Mouse (Mus musculus): ENCODE measurements at regions not wholly inside any gene's neighbourhood (a gene's known extent, or its start where the extent isn't known, plus 50 kb on each side); places are given as distances from the start of the nearest gene placed in this dataset.
"Not testable (repeated sequence)": the region's sequence is repeated elsewhere in the genome, so short reads cannot be mapped to it uniquely, and the experiment has no call there.

DNA sequence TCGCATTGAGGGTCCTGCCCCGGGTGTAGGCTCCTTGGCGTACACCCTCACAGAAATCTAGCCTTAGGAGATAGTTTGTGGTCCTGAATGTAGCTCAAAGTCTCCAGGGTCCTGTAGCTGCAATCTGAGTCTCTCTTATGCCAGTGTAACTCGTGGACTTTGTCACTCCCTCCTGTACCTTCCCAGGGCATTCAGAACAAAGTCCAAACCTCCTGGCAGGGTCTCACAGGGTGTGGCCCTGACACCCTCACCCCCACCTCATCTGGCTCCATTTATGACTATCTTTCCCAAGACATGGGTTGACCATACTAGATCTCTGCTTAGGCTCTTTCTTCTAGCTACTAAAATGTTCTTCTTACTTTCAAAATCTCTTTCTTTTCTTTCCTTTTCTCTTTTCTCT, 120.6 kb upstream of the Tmem150c start:
- no peak overlapping the region for H3K4me3 ChIP-seq (ENCODE audit: low read depth, low read length)
- no peaks in the 10 kb centered on the region for H3K27me3 ChIP-seq (ENCODE audit: control insufficient read depth, insufficient read depth, low read length)
- no peak for TF ChIP-seq EP300 (optimal IDR thresholded peaks at IDR 0.05)
- no peak for TF ChIP-seq CTCF (IDR thresholded peaks at IDR 0.05; ENCODE audit: low read depth)
- DNase-seq (ENCODE audit: low spot score): no peak
- no peaks in the 10 kb centered on the region for H3K9me3 ChIP-seq (ENCODE audit: control insufficient read depth, low read length)
- WGBS: 85% methylated on average over 4 of the region's 4 CpGs
- H3K9ac ChIP-seq (ENCODE audit: low read length): no peak overlapping the region
- H3K36me3 ChIP-seq (ENCODE audit: control insufficient read depth, insufficient read depth, low read length): no peaks in the 10 kb centered on the region
- no peak for ATAC-seq (ENCODE audit: low FRiP score, low TSS enrichment)
- no peak overlapping the region for H3K27ac ChIP-seq (replicated peaks)
- H3K4me2 ChIP-seq (replicated peaks; ENCODE audit: low read depth): no peak overlapping the region
- H3K4me1 ChIP-seq (replicated peaks; ENCODE audit: control insufficient read depth, insufficient read depth): no peaks in the 10 kb centered on the region

GRCm38 (mm10) chr5:100279474-100279873, 119.9 kb upstream of the Tmem150c start:
- WGBS: 88% methylated on average over 8 of the region's 8 CpGs
- H3K27ac ChIP-seq (replicated peaks): no peak overlapping the region
- no peak overlapping the region for H3K9ac ChIP-seq (ENCODE audit: low read length)
- TF ChIP-seq CTCF (IDR thresholded peaks at IDR 0.05; ENCODE audit: low read depth) (no peak), EP300 (optimal IDR thresholded peaks at IDR 0.05) (no peak)
- DNase-seq (ENCODE audit: low spot score) (no peak), ATAC-seq (ENCODE audit: low FRiP score, low TSS enrichment) (no peak)
- H3K9me3 ChIP-seq (ENCODE audit: control insufficient read depth, low read length): no peaks in the 10 kb centered on the region
- H3K36me3 ChIP-seq (ENCODE audit: control insufficient read depth, insufficient read depth, low read length): no peaks in the 10 kb centered on the region
- no peaks in the 10 kb centered on the region for H3K4me1 ChIP-seq (replicated peaks; ENCODE audit: control insufficient read depth, insufficient read depth)
- no peaks in the 10 kb centered on the region for H3K27me3 ChIP-seq (ENCODE audit: control insufficient read depth, insufficient read depth, low read length)
- no peak overlapping the region for H3K4me2 ChIP-seq (replicated peaks; ENCODE audit: low read depth)
- H3K4me3 ChIP-seq (ENCODE audit: low read depth, low read length): no peak overlapping the region

- no peak for DNase-seq (ENCODE audit: low spot score)
Observed at GRCm38 (mm10) chr5:100274674-100275073, 115.1 kb upstream of the Tmem150c start.

GRCm38 (mm10) chr5:100271975-100272374, 112.4 kb upstream of the Tmem150c start:
- ATAC-seq (ENCODE audit: low FRiP score, low TSS enrichment); DNase-seq (ENCODE audit: low spot score): not testable (repeated sequence)

More at GRCm38 (mm10) chr5:100274674-100275073, 115.1 kb upstream of the Tmem150c start:
- ATAC-seq (ENCODE audit: low FRiP score, low TSS enrichment): no peak
- 64% methylated on average over 4 of the region's 4 CpGs for WGBS
- H3K4me1 ChIP-seq (replicated peaks; ENCODE audit: control insufficient read depth, insufficient read depth): no peaks in the 10 kb centered on the region
- H3K27me3 ChIP-seq (ENCODE audit: control insufficient read depth, insufficient read depth, low read length): no peaks in the 10 kb centered on the region
- no peak overlapping the region for H3K9ac ChIP-seq (ENCODE audit: low read length)
- no peaks in the 10 kb centered on the region for H3K36me3 ChIP-seq (ENCODE audit: control insufficient read depth, insufficient read depth, low read length)
- H3K4me2 ChIP-seq (replicated peaks; ENCODE audit: low read depth): no peak overlapping the region
- no peak overlapping the region for H3K27ac ChIP-seq (replicated peaks)
- no peak for TF ChIP-seq CTCF (IDR thresholded peaks at IDR 0.05; ENCODE audit: low read depth)
- no peak for TF ChIP-seq EP300 (optimal IDR thresholded peaks at IDR 0.05)
- H3K4me3 ChIP-seq (ENCODE audit: low read depth, low read length): no peak overlapping the region
- H3K9me3 ChIP-seq (ENCODE audit: control insufficient read depth, low read length): no peaks in the 10 kb centered on the region

DNA sequence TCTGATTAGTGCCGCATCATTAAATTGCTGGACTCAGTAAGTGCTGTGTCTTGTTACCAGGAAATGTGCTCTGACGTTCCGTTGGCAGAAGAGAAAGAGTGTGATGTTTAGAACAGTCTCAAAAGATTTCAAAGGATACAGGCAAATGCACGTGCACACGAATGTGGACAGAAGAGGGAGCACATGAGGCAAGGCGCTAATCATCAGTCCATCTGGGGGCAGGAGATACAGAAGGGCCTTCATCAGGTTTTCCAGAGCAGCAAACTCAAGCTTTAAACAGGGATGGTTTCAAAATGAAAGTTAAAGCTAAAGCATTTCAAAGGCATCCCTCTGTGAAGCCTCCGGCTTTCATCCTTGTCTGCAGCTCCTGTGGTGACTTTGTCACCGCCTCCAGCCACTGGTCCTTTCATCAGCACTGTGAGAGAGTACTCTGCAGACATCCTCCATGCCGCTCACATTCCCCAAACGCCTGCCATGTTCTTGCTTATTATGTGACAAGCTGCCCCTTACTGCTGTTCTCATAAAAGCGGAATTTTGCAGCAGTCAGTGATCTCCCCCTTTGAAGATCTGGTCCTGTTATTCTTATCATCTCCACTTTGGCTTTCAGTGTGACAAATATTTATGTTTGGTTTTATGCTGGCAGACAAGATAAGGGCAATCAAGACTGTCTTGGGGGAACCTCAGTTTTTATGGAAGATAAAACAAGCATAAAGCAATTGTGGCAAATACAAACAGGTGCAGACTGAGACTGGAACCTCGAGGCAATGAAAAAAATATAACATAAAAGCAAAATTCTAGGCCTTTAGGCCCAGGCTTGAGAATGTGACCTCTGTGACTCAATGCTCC, 111.5 kb upstream of the Tmem150c start:
- H3K9ac ChIP-seq (ENCODE audit: low read length): no peak overlapping the region
- ATAC-seq (ENCODE audit: low FRiP score, low TSS enrichment): no peak
- no peak for DNase-seq (ENCODE audit: low spot score)
- H3K4me2 ChIP-seq (replicated peaks; ENCODE audit: low read depth): no peak overlapping the region
- H3K9me3 ChIP-seq (ENCODE audit: control insufficient read depth, low read length): no peaks in the 10 kb centered on the region
- TF ChIP-seq CTCF (IDR thresholded peaks at IDR 0.05; ENCODE audit: low read depth) (no peak), EP300 (optimal IDR thresholded peaks at IDR 0.05) (no peak)
- H3K27me3 ChIP-seq (ENCODE audit: control insufficient read depth, insufficient read depth, low read length): no peaks in the 10 kb centered on the region
- no peaks in the 10 kb centered on the region for H3K4me1 ChIP-seq (replicated peaks; ENCODE audit: control insufficient read depth, insufficient read depth)
- no peak overlapping the region for H3K4me3 ChIP-seq (ENCODE audit: low read depth, low read length)
- 68% methylated on average over 12 of the region's 12 CpGs for WGBS
- H3K36me3 ChIP-seq (ENCODE audit: control insufficient read depth, insufficient read depth, low read length): no peaks in the 10 kb centered on the region
- no peak overlapping the region for H3K27ac ChIP-seq (replicated peaks)

More at GRCm38 (mm10) chr5:100271975-100272374, 112.4 kb upstream of the Tmem150c start:
- not testable (repeated sequence) for H3K36me3 ChIP-seq (ENCODE audit: control insufficient read depth, insufficient read depth, low read length); H3K9ac ChIP-seq (ENCODE audit: low read length); H3K9me3 ChIP-seq (ENCODE audit: control insufficient read depth, low read length); H3K27me3 ChIP-seq (ENCODE audit: control insufficient read depth, insufficient read depth, low read length); H3K4me3 ChIP-seq (ENCODE audit: low read depth, low read length); H3K4me1 ChIP-seq (replicated peaks; ENCODE audit: control insufficient read depth, insufficient read depth); H3K27ac ChIP-seq (replicated peaks); H3K4me2 ChIP-seq (replicated peaks; ENCODE audit: low read depth)
- WGBS: 81% methylated on average over 9 of the region's 9 CpGs

- Histone ChIP-seq H3K4me2 (replicated peaks; ENCODE audit: low read depth) (no peak overlapping the region), H3K4me1 (replicated peaks; ENCODE audit: control insufficient read depth, insufficient read depth) (no peaks in the 10 kb centered on the region), H3K4me3 (ENCODE audit: low read depth, low read length) (no peak overlapping the region), H3K36me3 (ENCODE audit: control insufficient read depth, insufficient read depth, low read length) (no peaks in the 10 kb centered on the region), H3K27ac (replicated peaks) (no peak overlapping the region), H3K9me3 (ENCODE audit: control insufficient read depth, low read length) (no peaks in the 10 kb centered on the region), H3K27me3 (ENCODE audit: control insufficient read depth, insufficient read depth, low read length) (no peaks in the 10 kb centered on the region), H3K9ac (ENCODE audit: low read length) (no peak overlapping the region)
- ATAC-seq (ENCODE audit: low FRiP score, low TSS enrichment): no peak
- TF ChIP-seq EP300 (optimal IDR thresholded peaks at IDR 0.05) (no peak), CTCF (IDR thresholded peaks at IDR 0.05; ENCODE audit: low read depth) (no peak)
- 55% methylated on average over 8 of the region's 8 CpGs for WGBS
- DNase-seq (ENCODE audit: low spot score): no peak
Observed at GRCm38 (mm10) chr5:100268111-100268878, 108.7 kb upstream of the Tmem150c start.

Data from stomach, postnatal 0 days (tissue).